Mouse (Mus musculus) hindbrain, embryonic 16.5 days (tissue): ENCODE measurements around the gene Map2k5. TPM values are rescaled to one million over a fixed set of nuclear protein-coding genes. Genes with fewer than 3 reads are reported as not detected.

ENCODE experiments used
- ATAC-seq: fragments of 200-750 bp; cut with Nextera tagmentation; 2 replicates; pipeline ENCODE4 v1.8.0; 2017; ENCODE audit warnings: moderate TSS enrichment, moderate library complexity
- H3K27ac ChIP-seq: fragments of 300-500 bp; sonication (generic); 2 replicates; pipeline ENCODE4 v1.5.1; 2014; ENCODE audit warnings: low read depth, mild to moderate bottlenecking, control low read depth, low read length, moderate library complexity
- H3K27me3 ChIP-seq: fragments of 300-500 bp; sonication (generic); replicated peaks from 2 replicates; pipeline ENCODE4 v1.6.1; 2014; ENCODE audit warnings: low read length; ENCODE audit not compliant: control insufficient read depth, insufficient read depth
- H3K36me3 ChIP-seq: fragments of 300-500 bp; sonication (generic); 2 replicates; pipeline ENCODE4 v1.6.1; 2014; ENCODE audit warnings: mild to moderate bottlenecking, low read length, moderate library complexity, mixed read lengths; ENCODE audit not compliant: control insufficient read depth, insufficient read depth
- H3K4me1 ChIP-seq: fragments of 300-500 bp; sonication (generic); 2 replicates; pipeline ENCODE4 v1.6.1; 2014; ENCODE audit warnings: low read depth, low read length; ENCODE audit not compliant: control insufficient read depth, insufficient read depth
- H3K4me2 ChIP-seq: fragments of 300-500 bp; sonication (generic); 2 replicates; pipeline ENCODE4 v1.6.1; 2014; ENCODE audit warnings: mild to moderate bottlenecking, low read length, control low read depth, moderate library complexity
- H3K4me3 ChIP-seq: fragments of 300-500 bp; sonication (generic); 2 replicates; pipeline ENCODE4 v1.5.1; 2014; ENCODE audit warnings: mild to moderate bottlenecking, low read length, control low read depth, moderate library complexity
- H3K9ac ChIP-seq: fragments of 300-500 bp; sonication (generic); 2 replicates; pipeline ENCODE4 v1.6.1; 2014; ENCODE audit warnings: low read depth, mild to moderate bottlenecking, control low read depth, low read length, moderate library complexity
- H3K9me3 ChIP-seq: fragments of 300-500 bp; sonication (generic); 2 replicates; pipeline ENCODE4 v1.6.1; 2014; ENCODE audit warnings: mild to moderate bottlenecking, low read length, moderate library complexity; ENCODE audit not compliant: control insufficient read depth
- WGBS: fragments of 180-500 bp; shearing (Covaris S2); extraction: QIAGEN DNeasy Blood & Tissue Kit; methylation state at CpG from one replicate; pipeline ENCODE4 v1.1.7; 2014; 5-methylcytosine and 5-hydroxymethylcytosine counted together
- polyA plus RNA-seq: library from polyadenylated mRNA; unstranded; fragments of >200 nt; fragmentation: Nextera tagmentation; extraction: Ambion mirVana; gene quantifications from 2 replicates; pipeline ENCODE4 v1.2.1, GENCODE M21; 2015

Map2k5 gene
- polyA plus RNA-seq, 1 experiment from 2014 or later = 31.2 TPM

DNA sequence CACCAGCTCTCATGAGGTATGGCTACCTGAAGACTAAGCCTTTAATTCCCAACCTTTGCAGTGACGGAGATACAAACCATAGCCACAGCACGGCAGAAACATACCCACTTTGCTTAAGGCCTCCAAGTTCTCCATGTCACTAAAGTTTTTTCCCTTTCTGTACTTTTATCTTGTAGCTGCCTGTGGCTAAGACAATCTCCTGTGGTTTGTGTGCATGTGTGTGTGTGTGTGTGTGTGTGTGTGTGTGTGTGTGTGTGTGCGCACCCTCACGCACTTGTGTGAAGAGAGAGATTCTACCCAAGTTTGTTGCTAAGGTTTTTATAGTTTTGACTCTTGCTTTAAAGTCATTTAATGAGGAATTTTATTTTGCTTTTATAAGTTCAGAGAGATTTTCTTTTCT, 5.1 kb upstream of the Map2k5 start:
- H3K4me2 ChIP-seq = no peak overlapping the region
- no peaks in the 10 kb centered on the region for H3K36me3 ChIP-seq
- peaks cover 5% of the 10 kb centered on the region for H3K4me1 ChIP-seq
- ATAC-seq = no peak
- H3K9me3 ChIP-seq = no peaks in the 10 kb centered on the region
- H3K27ac ChIP-seq = no peak overlapping the region
- no peak overlapping the region for H3K9ac ChIP-seq
- no peak overlapping the region for H3K4me3 ChIP-seq
- WGBS = 89% methylated on average over 4 of the region's 4 CpGs
- H3K27me3 ChIP-seq = no peaks in the 10 kb centered on the region

DNA sequence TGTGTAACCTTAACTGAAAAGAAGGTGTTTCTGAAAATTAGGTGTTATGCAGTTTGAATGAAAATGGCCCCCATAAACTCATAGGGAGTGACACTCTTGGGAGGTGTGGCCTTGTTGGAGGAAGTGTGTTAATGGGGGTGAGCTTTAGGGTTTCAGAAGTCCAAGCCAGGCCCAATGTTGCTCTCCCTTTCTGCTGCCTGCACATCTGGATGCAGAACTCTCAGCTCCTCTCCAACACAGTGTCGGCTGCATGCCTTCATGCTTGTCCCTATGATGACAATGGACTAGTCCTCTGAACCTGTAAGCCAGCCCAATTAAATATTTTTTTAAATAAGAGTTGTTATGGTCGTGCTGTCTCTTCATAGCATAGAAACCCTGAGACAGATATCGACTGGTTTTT, 2.6 kb upstream of the Map2k5 start:
- H3K4me2 ChIP-seq = no peak overlapping the region
- H3K4me1 ChIP-seq = peaks cover 21% of the 10 kb centered on the region
- no peak overlapping the region for H3K9ac ChIP-seq
- H3K27me3 ChIP-seq = no peaks in the 10 kb centered on the region
- H3K9me3 ChIP-seq = no peaks in the 10 kb centered on the region
- WGBS = 90% methylated on average over 3 of the region's 3 CpGs
- no peaks in the 10 kb centered on the region for H3K36me3 ChIP-seq
- no peak overlapping the region for H3K27ac ChIP-seq
- H3K4me3 ChIP-seq = no peak overlapping the region
- ATAC-seq = no peak

DNA sequence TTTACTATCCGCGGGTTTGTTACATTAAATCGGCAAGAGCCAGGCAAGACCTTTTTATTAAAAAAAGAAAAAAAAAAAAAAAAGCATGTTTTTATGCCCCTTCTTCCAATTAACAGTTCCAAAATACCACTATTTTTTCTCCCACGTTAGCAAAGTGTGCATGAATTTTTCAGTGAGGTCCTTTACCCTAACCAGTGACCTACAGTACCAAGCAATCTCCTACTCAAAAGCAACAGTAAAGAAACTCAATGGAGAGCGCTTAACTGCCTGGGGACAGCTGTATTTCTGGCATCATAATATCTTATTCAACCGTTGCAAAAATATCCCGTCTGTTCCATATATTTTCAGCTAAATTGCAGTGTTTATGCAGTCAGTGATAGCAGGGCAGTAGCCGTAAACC, 472 bp upstream of the Map2k5 start:
- H3K4me1 ChIP-seq = peaks cover 21% of the 10 kb centered on the region
- no peaks in the 10 kb centered on the region for H3K9me3 ChIP-seq
- no peak for ATAC-seq
- no peaks in the 10 kb centered on the region for H3K27me3 ChIP-seq
- H3K4me3 ChIP-seq = peak overlapping the region; percentile 85
- WGBS = 15% methylated on average over 8 of the region's 8 CpGs
- peak overlapping the region; percentile 98 for H3K4me2 ChIP-seq
- H3K9ac ChIP-seq = peak overlapping the region; percentile 98
- H3K36me3 ChIP-seq = no peaks in the 10 kb centered on the region
- peak overlapping the region; percentile 88 for H3K27ac ChIP-seq

DNA sequence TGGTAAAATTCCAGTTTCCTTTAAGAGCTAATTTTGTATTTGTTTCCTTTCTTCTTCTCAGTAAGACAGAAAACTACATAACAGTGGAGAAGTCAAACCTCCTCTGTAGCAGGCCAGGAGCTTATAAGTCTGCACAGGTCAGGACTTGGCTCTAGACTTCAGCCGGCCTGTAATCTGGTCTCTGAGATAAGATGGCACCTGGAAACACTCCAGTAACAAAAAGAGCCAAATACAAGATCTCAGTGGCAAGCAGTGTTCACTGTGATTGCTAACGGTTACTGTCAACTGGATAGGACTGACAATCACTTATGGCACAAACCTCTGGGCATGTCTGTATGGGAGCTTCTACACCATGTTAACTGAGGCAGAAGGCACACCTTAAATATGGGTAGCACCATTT, 4.4 kb downstream of the Map2k5 start:
- no peak overlapping the region for H3K4me2 ChIP-seq
- peaks cover 17% of the 10 kb centered on the region for H3K4me1 ChIP-seq
- H3K27ac ChIP-seq = no peak overlapping the region
- WGBS = 82% methylated on average over 2 of the region's 2 CpGs
- H3K36me3 ChIP-seq = no peaks in the 10 kb centered on the region
- no peak for ATAC-seq
- H3K9me3 ChIP-seq = no peaks in the 10 kb centered on the region
- no peak overlapping the region for H3K4me3 ChIP-seq
- no peak overlapping the region for H3K9ac ChIP-seq
- no peaks in the 10 kb centered on the region for H3K27me3 ChIP-seq

DNA sequence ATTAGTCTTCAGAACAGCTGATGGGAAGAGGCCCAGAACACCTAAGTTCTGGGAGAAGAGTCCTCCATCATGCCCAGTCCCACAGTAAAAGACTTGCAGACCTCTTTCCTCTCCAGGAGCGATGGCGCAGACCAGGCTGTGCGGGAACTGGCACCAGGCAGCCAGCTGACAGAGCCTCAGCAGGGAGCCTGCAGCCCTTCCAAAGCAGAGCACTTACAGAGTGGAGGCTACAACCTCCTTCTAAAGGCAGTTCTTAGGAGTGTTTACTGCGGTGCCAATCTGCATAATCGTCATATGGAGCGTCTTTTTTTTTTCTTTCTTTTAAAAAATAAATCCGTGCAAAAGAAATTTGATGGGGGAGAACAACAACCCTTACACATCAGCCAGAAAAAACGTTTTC, 5.2 kb downstream of the Map2k5 start:
- Histone ChIP-seq H3K9me3 (no peaks in the 10 kb centered on the region), H3K27ac (no peak overlapping the region), H3K27me3 (no peaks in the 10 kb centered on the region), H3K36me3 (no peaks in the 10 kb centered on the region), H3K4me3 (no peak overlapping the region), H3K9ac (no peak overlapping the region), H3K4me1 (peaks cover 16% of the 10 kb centered on the region), H3K4me2 (no peak overlapping the region)
- ATAC-seq = no peak
- 55% methylated on average over 8 of the region's 8 CpGs for WGBS

DNA sequence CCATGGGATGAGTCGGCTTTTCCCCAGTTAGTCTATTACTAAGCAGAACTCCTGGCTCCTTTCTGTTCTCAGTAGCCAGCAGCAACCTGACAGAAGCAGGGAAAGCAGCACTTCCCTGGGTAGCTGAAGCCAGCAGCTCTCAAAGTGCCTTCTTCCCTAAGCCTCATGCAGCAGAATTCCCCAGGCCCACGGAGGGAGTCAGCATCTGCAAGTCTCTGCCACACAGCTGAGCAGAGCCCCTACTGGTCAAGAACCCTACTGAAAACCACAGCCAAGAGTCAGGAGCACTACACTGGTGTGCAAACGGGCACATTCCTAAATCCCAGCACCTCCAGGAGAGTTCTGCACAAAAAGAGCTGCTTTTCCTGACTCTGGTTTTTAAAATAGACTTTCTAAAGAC, 17.3 kb downstream of the Map2k5 start:
- ATAC-seq = no peak
- no peak overlapping the region for H3K27ac ChIP-seq
- H3K36me3 ChIP-seq = no peaks in the 10 kb centered on the region
- no peak overlapping the region for H3K4me3 ChIP-seq
- WGBS = 57% methylated on average over 3 of the region's 3 CpGs
- H3K4me1 ChIP-seq = no peaks in the 10 kb centered on the region
- H3K27me3 ChIP-seq = no peaks in the 10 kb centered on the region
- no peak overlapping the region for H3K9ac ChIP-seq
- no peaks in the 10 kb centered on the region for H3K9me3 ChIP-seq
- no peak overlapping the region for H3K4me2 ChIP-seq

DNA sequence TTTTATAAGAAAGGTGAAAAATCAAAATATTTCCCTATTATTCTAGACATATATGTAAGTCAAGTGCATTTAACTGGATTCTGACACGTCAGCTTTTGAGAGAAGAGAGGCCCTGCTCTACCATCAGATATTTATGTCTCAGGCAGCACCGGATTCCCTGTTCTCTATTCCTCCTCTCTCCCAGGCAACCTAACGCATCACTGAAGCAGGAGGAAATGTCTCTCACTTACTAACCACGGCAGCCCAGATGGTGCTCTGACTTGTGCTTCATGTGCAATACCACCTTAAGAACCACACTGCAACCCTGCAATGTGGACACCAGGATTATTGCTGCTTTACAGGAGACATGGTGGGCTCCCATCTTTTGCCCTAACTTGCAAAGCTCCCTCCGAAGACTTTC, 18.7 kb downstream of the Map2k5 start:
- ATAC-seq = no peak
- no peaks in the 10 kb centered on the region for H3K27me3 ChIP-seq
- no peak overlapping the region for H3K4me3 ChIP-seq
- H3K9ac ChIP-seq = no peak overlapping the region
- H3K4me1 ChIP-seq = no peaks in the 10 kb centered on the region
- WGBS = 78% methylated on average over 5 of the region's 5 CpGs
- H3K9me3 ChIP-seq = no peaks in the 10 kb centered on the region
- H3K36me3 ChIP-seq = no peaks in the 10 kb centered on the region
- no peak overlapping the region for H3K27ac ChIP-seq
- H3K4me2 ChIP-seq = no peak overlapping the region

DNA sequence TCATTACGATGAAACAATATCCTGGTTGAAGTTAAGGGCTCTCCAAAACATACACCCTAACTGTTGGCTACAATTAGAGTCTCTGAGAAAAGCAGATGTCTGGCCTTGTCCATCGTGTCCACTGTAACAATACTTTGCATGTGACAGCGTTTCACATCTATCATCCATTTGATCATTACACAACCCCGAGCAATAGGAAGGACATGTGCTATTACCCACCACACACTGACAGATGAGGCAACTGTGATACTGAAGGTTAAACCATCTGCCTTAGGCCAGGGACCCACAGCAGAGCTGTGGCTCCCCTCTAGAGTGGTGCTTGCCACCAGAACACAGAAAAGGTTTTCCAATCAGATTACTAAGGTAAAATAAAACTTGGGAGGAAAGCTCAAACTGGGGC, 21.0 kb downstream of the Map2k5 start:
- ATAC-seq = no peak
- H3K27ac ChIP-seq = no peak overlapping the region
- WGBS = 72% methylated on average over 4 of the region's 4 CpGs
- H3K36me3 ChIP-seq = no peaks in the 10 kb centered on the region
- H3K4me2 ChIP-seq = no peak overlapping the region
- H3K4me1 ChIP-seq = no peaks in the 10 kb centered on the region
- no peak overlapping the region for H3K4me3 ChIP-seq
- no peaks in the 10 kb centered on the region for H3K27me3 ChIP-seq
- H3K9ac ChIP-seq = no peak overlapping the region
- no peaks in the 10 kb centered on the region for H3K9me3 ChIP-seq

DNA sequence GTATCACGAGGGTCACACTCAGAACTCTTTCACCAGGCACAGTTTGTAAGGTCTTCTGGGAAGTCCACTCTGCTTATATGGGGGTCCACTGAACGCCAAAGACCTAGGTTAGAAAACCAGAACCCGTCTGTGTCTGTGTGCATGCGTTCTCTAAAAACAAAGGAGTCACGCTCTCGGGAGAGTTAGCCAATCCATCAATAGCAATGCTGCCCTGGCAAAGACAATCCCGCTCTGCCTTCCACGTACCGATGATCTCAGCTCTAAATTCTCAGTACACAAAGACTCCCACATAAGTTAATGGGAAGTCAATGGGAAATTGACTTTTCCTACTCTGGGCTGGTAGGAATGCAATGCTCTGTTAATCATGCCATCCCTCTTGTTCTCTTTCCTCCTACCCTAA, 21.4 kb downstream of the Map2k5 start:
- no peak for ATAC-seq
- no peaks in the 10 kb centered on the region for H3K36me3 ChIP-seq
- no peaks in the 10 kb centered on the region for H3K4me1 ChIP-seq
- H3K27me3 ChIP-seq = no peaks in the 10 kb centered on the region
- no peak overlapping the region for H3K4me2 ChIP-seq
- H3K9ac ChIP-seq = no peak overlapping the region
- WGBS = 63% methylated on average over 9 of the region's 9 CpGs
- no peaks in the 10 kb centered on the region for H3K9me3 ChIP-seq
- no peak overlapping the region for H3K4me3 ChIP-seq
- H3K27ac ChIP-seq = no peak overlapping the region

DNA sequence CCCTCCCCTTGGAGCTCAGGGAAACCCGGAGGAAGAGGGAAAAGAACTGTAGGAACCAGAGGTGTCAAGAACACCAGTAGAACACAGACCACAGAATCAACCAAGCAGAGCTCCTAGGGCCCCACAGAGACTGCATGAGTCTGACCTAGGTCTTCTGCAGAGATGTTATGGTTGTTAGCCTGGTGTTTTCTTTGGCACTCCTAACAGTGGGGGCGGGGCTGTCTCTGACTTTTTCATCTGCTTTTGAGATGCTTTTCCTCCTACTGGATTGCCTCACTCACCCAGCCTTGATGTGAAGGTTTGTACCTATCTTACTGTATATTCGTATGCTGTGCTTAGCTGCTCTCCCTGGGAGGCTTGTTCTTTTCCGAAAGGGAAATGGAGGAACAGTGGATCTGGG, 23.5 kb downstream of the Map2k5 start:
- Histone ChIP-seq H3K36me3 (no peaks in the 10 kb centered on the region), H3K9me3 (no peaks in the 10 kb centered on the region), H3K4me2 (no peak overlapping the region), H3K27ac (no peak overlapping the region), H3K9ac (no peak overlapping the region), H3K4me3 (no peak overlapping the region), H3K4me1 (no peaks in the 10 kb centered on the region), H3K27me3 (no peaks in the 10 kb centered on the region)
- ATAC-seq = no peak
- 80% methylated on average over 4 of the region's 4 CpGs for WGBS
